ENCODE assay signal across 35 mouse cellular contexts in genomic region chr19:44781987-44782386, GRCm38 (mm10). TPM values are rescaled to one million over a fixed set of nuclear protein-coding genes. Genes with fewer than 3 reads are reported as not detected.
"Had no signal": no experiment of that assay in that cellular context is flagged by ENCODE, and none has a peak within 500 bp of the region (broad histone marks: within the 10 kb centered on the region; RNA-seq: fewer than 3 reads in every experiment).

No protein-coding gene starts in this region.

- H3K27me3 ChIP-seq: hindbrain, embryonic 15.5 days; intestine, embryonic 15.5 days; kidney, embryonic 15.5 days had no signal

- ATAC-seq: hindbrain, embryonic 16.5 days; hindbrain, postnatal 0 days; inflammation-experienced regulatory T-cells, adult 6 months; intestine, embryonic 15.5 days; intestine, embryonic 16.5 days; intestine, postnatal 0 days had no signal

- DNase-seq: heart, postnatal 10 days; heart, postnatal 14 days; heart, postnatal 36 days; heart, postnatal 4 days; kidney, adult 11 months; kidney, adult 18-20 months; kidney, adult 2 months; kidney, adult 8-10 months; kidney, adult 9 months; kidney, postnatal 10 days; kidney, postnatal 14 days; kidney, postnatal 25 days; kidney, postnatal 36 days; kidney, postnatal 4 days; layer of hippocampus, adult 9-11 months; layer of hippocampus, postnatal 36 days had no signal

RNA-seq across cellular contexts. Expression of gene Pax2, which starts 26.1 kb away (rescaled TPM):
- total RNA-seq: heart, postnatal 10 days; heart, postnatal 14 days; heart, postnatal 25 days; heart, postnatal 36 days; heart, postnatal 4 days; hematopoietic stem cell, adult 5-6 weeks had no signal
- polyA plus RNA-seq: heart, embryonic 11.5 days; heart, embryonic 12.5 days; heart, embryonic 13.5 days; heart, embryonic 14.5 days; heart, embryonic 15.5 days; heart, embryonic 16.5 days; heart, postnatal 0 days; inflammation-experienced regulatory T-cells, adult 6 months; intestine, embryonic 14.5 days; intestine, embryonic 16.5 days; intestine, postnatal 0 days; large intestine, adult 2 months had no signal
